ENCODE assay signal across 7 mouse cellular contexts in the genomic region with DNA sequence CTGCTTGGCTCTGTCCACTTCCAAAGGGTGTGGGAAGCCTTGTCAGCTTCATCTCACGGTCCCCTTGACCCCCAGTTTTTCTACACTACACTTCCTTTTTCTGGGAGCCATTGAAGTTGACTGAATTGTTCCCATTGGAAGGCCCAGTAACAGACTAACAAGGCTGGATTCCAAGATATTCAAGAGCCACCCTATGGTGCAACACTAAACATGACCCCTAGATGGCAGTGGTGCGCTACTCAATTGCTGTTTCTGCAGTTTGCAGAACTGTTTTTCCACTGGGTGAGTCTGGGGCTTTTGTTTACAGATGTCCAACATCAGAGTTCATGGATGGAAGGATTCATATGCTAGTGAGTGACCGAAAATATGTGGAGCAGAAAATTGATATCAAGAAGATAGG.
DNase-seq lines count a peak whose midpoint lies in the region; ATAC-seq lines count a peak whose summit lies in the region.
"Not testable (repeated sequence)": the region's sequence is repeated elsewhere in the genome, so short reads cannot be mapped to it uniquely, and the experiment has no call there.

No protein-coding gene starts in this region.

- H3K27me3 ChIP-seq in limb, embryonic 11.5 days (ENCODE audit: control insufficient read depth, insufficient read depth, low read length): not testable (repeated sequence)

- H3K9ac ChIP-seq in limb, embryonic 11.5 days (ENCODE audit: low read length): not testable (repeated sequence)

- H3K36me3 ChIP-seq in limb, embryonic 11.5 days (ENCODE audit: control insufficient read depth, insufficient read depth, low read length): not testable (repeated sequence)

- H3K4me2 ChIP-seq in limb, embryonic 11.5 days (ENCODE audit: low read depth, severe bottlenecking): not testable (repeated sequence)

- H3K4me3 ChIP-seq in limb, embryonic 11.5 days (ENCODE audit: low read depth, low read length): not testable (repeated sequence)

- 0 out of 2 replicates have a peak, but pooled peaks have one; percentile 47 for ATAC-seq in common myeloid progenitor, adult 5-6 weeks (replicated peaks; ENCODE audit: low read depth, poor library complexity, severe bottlenecking)
- not testable (repeated sequence) for ATAC-seq in limb, embryonic 11.5 days (ENCODE audit: insufficient number of reproducible peaks, low FRiP score, low TSS enrichment, low read depth)

- not testable (repeated sequence) for H3K9me3 ChIP-seq in limb, embryonic 11.5 days (ENCODE audit: control insufficient read depth, low read length)

- peak; percentile 30 to 76 for DNase-seq in adrenal gland, adult (ENCODE audit: inconsistent age in 2 of 2, low spot score in 1 of 2)
- peak; percentile 9 for DNase-seq in gastrocnemius, postnatal 25 days
- DNase-seq in kidney, postnatal 10 days: peak; percentile 65
- DNase-seq in limb, embryonic 11.5 days (ENCODE audit: low spot score): peak; percentile 83
- peak; percentile 27 to 49 for DNase-seq in natural killer cell, adult 2 months (ENCODE audit: low spot score in 2 of 2)
- DNase-seq in spleen, postnatal 14 days (ENCODE audit: low spot score in 2 of 2): peak; percentile 9 to 17

- not testable (repeated sequence) for H3K27ac ChIP-seq in limb, embryonic 11.5 days (replicated peaks; ENCODE audit: low read depth, low read length)

- WGBS in limb, embryonic 11.5 days: 38% methylated on average over 3 of the region's 3 CpGs

- H3K4me1 ChIP-seq in limb, embryonic 11.5 days (ENCODE audit: control insufficient read depth, insufficient read depth, low read length): not testable (repeated sequence)

Comparison
In these comparisons a context has a peak if more than half of its experiments do, and no peak if none do; other contexts are left out.
1. DNase-seq: peak in every context shown above with its lines; median percentile 83 in limb, embryonic 11.5 days; 65 in kidney, postnatal 10 days; 53 in adrenal gland, adult; 38 in natural killer cell, adult 2 months; 13 in spleen, postnatal 14 days; 9 in gastrocnemius, postnatal 25 days.